Comparison of ENCODE assay signal across 12 mouse cellular contexts in genomic region chr11:11694472-11695177, GRCm38 (mm10).
"Had no signal": no experiment of that assay in that cellular context is flagged by ENCODE, and none has a peak within 500 bp of the region (broad histone marks: within the 10 kb centered on the region; RNA-seq: fewer than 3 reads in every experiment).

No protein-coding gene starts in this region.

- H3K4me3 ChIP-seq: left cerebral cortex, adult 2 months; limb, embryonic 10.5 days; midbrain, embryonic 10.5 days; midbrain, embryonic 15.5 days; neural tube, embryonic 15.5 days; stomach, embryonic 15.5 days had no signal

- H3K9ac ChIP-seq: midbrain, embryonic 15.5 days; neural tube, embryonic 15.5 days; stomach, embryonic 15.5 days had no signal

- H3K36me3 ChIP-seq: limb, embryonic 10.5 days; midbrain, embryonic 10.5 days; midbrain, embryonic 15.5 days; neural tube, embryonic 15.5 days; stomach, embryonic 15.5 days had no signal

- H3K27ac ChIP-seq: hindbrain, postnatal 0 days; left cerebral cortex, adult 2 months; limb, embryonic 10.5 days; midbrain, embryonic 10.5 days; midbrain, embryonic 15.5 days; neural tube, embryonic 15.5 days; stomach, embryonic 15.5 days had no signal

- H3K9me3 ChIP-seq: limb, embryonic 10.5 days; midbrain, embryonic 10.5 days; midbrain, embryonic 15.5 days; neural tube, embryonic 15.5 days; stomach, embryonic 15.5 days had no signal

- H3K27me3 ChIP-seq: midbrain, embryonic 15.5 days; stomach, embryonic 15.5 days had no signal

- H3K4me1 ChIP-seq: limb, embryonic 10.5 days; midbrain, embryonic 10.5 days; midbrain, embryonic 15.5 days; neural tube, embryonic 15.5 days; stomach, embryonic 15.5 days had no signal

- DNase-seq: kidney, adult 8-10 months; kidney, postnatal 25 days; lung, adult 18-20 months; right cerebral cortex, adult 18-20 months had no signal

- H3K4me2 ChIP-seq: midbrain, embryonic 15.5 days; neural tube, embryonic 15.5 days; stomach, embryonic 15.5 days had no signal

- ATAC-seq: hindbrain, postnatal 0 days; intestine, postnatal 0 days; midbrain, embryonic 15.5 days had no signal
